Mouse (Mus musculus): ENCODE data around the gene Mrps12. TPM values are rescaled to one million over a fixed set of nuclear protein-coding genes. Genes with fewer than 3 reads are reported as not detected.

Mrps12 gene
- polyA plus RNA-seq, 1 experiment, result 45.9 TPM

DNA sequence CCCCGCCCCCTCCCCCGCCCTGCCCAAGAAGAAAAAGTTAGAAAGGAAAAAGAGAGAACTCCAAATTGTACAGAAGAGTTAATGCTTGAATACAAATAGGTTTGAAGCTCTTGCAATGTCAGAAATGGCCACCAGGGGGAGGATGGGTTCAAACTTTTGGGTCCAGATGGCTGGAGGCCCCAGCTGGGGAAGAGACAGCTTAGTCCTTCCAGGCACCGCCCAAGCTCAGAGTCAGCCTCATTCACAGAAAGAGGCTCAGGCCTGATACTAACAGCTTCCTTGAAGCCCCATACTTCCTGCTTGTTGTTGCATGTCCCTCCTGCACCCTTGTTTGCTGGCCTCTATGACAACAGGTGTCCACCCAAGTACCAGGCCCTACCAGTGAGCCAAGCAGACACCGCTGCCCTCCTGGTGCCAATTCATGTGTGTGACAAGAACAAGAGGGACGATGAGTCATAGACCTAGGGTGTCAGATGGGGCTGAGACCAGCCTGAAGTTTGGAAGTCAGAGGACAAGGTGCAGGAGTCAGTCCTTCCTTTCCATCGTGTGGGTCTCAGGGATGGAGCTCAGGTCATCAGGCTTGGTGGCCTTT, 38.5 kb upstream of the Mrps12 start:
- TF ChIP-seq CTCF (IDR thresholded peaks at IDR 0.05; ENCODE audit: insufficient read depth, low read length), result peak; percentile 73
- no peak for TF ChIP-seq POLR2A (IDR thresholded peaks at IDR 0.05; ENCODE audit: borderline replicate concordance, extremely low read depth, low read depth, low read length)
- H3K4me3 ChIP-seq (replicated peaks; ENCODE audit: extremely low read depth, low read depth, low read length), result no peak overlapping the region
- peaks cover 4% of the 10 kb centered on the region; the same call in 1 of the 2 replicates for H3K4me1 ChIP-seq (ENCODE audit: control insufficient read depth, insufficient read depth, low read length)
- WGBS, result 33% methylated on average over 6 of the region's 6 CpGs
- DNase-seq, result peak; percentile 81

DNA sequence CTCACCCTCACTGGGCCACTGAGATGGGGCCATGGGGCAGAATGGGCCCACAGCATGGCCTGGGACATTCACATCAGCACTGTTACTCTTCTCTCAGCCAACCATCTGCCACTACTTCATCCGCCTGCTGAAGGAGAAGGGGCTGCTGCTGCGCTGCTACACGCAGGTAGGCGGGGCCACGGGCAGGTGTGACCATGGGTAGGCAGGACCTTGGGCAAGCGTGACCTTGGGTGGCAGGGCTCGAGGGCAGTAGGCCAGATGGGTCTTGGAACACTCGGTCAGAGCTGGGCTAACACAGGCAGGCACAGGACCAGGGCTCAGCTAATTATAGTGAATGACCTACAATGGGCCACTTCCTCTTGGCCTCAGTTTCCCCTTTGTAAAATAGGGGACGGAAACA, 37.2 kb upstream of the Mrps12 start:
- TF ChIP-seq CTCF (IDR thresholded peaks at IDR 0.05; ENCODE audit: insufficient read depth, low read length), result no peak
- no peak for TF ChIP-seq POLR2A (IDR thresholded peaks at IDR 0.05; ENCODE audit: borderline replicate concordance, extremely low read depth, low read depth, low read length)
- Histone ChIP-seq H3K4me3 (replicated peaks; ENCODE audit: extremely low read depth, low read depth, low read length) (no peak overlapping the region), H3K4me1 (ENCODE audit: control insufficient read depth, insufficient read depth, low read length) (peaks cover 4% of the 10 kb centered on the region; the same call in 1 of the 2 replicates)
- 88% methylated on average over 9 of the region's 9 CpGs for WGBS
- no peak for DNase-seq

DNA sequence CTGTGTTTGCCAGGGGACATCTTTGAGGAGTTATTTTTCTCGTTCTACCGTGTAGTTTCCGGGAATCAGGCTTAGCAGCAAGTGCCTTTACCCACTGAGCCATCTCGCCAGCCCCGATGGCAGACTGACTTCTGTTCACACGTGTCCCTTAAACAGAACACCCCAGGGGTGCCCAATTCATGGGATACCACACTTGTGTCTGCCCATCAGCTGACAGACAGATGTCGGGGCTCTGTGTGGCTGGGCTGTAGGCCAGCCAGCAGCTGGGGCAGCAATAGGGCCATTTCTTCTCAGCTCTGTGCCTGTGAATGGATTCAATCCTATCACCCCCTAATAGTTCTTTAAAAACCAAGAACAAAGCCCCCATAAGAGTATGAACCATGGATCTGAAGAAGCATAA, 33.5 kb upstream of the Mrps12 start:
- 88% methylated on average over 7 of the region's 7 CpGs for WGBS

DNA sequence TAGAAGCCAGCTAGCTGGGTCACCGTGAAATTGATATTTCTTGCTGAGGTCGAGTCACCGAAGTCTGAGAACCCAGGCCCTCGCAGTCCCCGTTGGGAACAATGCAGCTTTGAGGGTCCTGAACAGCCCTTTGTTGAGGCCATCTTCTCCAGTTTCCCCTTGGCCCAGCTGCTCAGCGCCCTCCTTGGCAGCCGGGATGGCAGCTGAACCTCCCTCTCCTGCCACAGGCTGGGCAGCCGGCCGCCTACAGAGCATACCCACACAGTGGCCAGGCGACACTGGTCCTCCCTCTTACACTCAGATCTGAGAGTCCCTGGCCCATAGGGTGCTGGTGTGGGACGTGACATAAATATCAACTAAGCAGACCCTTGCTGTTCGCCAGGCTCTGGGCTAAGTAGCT, 32.5 kb upstream of the Mrps12 start:
- no peak for DNase-seq
- TF ChIP-seq CTCF (IDR thresholded peaks at IDR 0.05; ENCODE audit: insufficient read depth, low read length), result no peak
- TF ChIP-seq POLR2A (IDR thresholded peaks at IDR 0.05; ENCODE audit: borderline replicate concordance, extremely low read depth, low read depth, low read length), result no peak
- 77% methylated on average over 12 of the region's 12 CpGs for WGBS
- Histone ChIP-seq H3K4me1 (ENCODE audit: control insufficient read depth, insufficient read depth, low read length) (no peaks in the 10 kb centered on the region), H3K4me3 (replicated peaks; ENCODE audit: extremely low read depth, low read depth, low read length) (no peak overlapping the region)

More for the DNA sequence above, 33.5 kb upstream of the Mrps12 start:
- Histone ChIP-seq H3K4me3 (replicated peaks; ENCODE audit: extremely low read depth, low read depth, low read length) (no peak overlapping the region), H3K4me1 (ENCODE audit: control insufficient read depth, insufficient read depth, low read length) (peaks cover under 1% of the 10 kb centered on the region; the same call in 1 of the 2 replicates)
- TF ChIP-seq CTCF (IDR thresholded peaks at IDR 0.05; ENCODE audit: insufficient read depth, low read length) (no peak), POLR2A (IDR thresholded peaks at IDR 0.05; ENCODE audit: borderline replicate concordance, extremely low read depth, low read depth, low read length) (no peak)
- no peak for DNase-seq

DNA sequence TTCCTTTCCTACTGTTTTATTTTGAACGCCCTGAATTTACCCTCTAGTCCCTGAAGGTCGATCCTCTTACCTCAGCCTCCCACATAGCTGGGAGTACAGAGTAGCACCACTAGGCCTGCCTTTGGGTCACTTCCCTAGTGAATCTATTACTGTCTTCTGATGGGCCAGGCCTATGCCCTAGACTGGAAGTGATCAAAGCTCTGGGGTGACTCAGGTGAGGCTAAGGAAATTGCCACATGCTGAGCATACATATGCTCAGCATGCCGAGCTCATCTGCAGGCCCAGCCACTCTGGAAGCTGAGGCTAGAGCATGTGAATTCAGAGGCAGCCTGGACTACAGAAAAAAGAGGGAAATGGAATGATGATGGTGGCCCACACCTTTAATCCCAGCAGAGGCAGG, 31.5 kb upstream of the Mrps12 start:
- 65% methylated on average over 3 of the region's 3 CpGs for WGBS
- Histone ChIP-seq H3K4me1 (ENCODE audit: control insufficient read depth, insufficient read depth, low read length) (no peaks in the 10 kb centered on the region), H3K4me3 (replicated peaks; ENCODE audit: extremely low read depth, low read depth, low read length) (no peak overlapping the region)
- no peak for TF ChIP-seq POLR2A (IDR thresholded peaks at IDR 0.05; ENCODE audit: borderline replicate concordance, extremely low read depth, low read depth, low read length)
- TF ChIP-seq CTCF (IDR thresholded peaks at IDR 0.05; ENCODE audit: insufficient read depth, low read length), result no peak
- DNase-seq, result no peak

DNA sequence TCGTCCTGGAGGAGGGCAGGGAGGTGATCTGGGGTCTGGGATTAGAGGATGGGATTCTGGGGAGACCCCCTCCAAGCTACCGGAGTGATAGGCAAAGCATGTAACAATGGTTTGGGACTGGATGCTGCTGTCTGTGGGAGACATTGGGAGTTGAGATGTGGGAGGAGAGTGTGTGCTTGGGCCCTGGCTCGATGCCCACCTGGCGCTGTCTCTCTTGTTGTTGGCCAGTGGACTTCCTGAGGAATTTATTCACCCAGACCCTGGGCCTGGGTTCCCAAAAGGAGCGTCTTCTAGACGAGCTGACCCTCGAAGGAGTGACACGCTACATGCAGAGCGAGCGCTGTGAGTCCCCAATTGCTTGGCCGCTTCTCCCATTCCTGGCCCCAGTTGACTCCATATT, 30.2 kb upstream of the Mrps12 start:
- H3K4me3 ChIP-seq (replicated peaks; ENCODE audit: extremely low read depth, low read depth, low read length), result no peak overlapping the region
- WGBS, result 73% methylated on average over 11 of the region's 11 CpGs
- TF ChIP-seq POLR2A (IDR thresholded peaks at IDR 0.05; ENCODE audit: borderline replicate concordance, extremely low read depth, low read depth, low read length) (no peak), CTCF (IDR thresholded peaks at IDR 0.05; ENCODE audit: insufficient read depth, low read length) (no peak)
- no peak for DNase-seq
- H3K4me1 ChIP-seq (ENCODE audit: control insufficient read depth, insufficient read depth, low read length), result peaks cover 8% of the 10 kb centered on the region

DNA sequence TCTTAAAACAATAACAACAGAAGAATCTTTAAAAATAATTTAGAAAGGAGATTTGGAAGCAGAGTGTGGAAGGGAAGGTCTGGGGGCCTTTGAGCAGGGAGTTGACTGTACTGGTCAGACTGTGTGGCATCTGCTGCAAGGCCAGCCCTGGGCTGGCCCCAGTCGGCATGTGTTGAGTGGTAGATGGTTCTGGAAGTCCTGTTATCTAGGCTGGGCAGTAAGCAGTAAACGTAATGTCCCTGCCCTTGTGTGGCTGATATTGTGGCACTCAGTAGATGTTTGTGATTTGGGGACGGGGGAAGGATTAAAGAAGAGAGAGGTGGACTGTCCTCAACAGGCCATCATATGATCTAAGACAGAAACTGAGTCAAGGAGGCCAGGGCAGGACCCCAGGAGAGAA, 28.7 kb upstream of the Mrps12 start:
- TF ChIP-seq CTCF (IDR thresholded peaks at IDR 0.05; ENCODE audit: insufficient read depth, low read length) (no peak), POLR2A (IDR thresholded peaks at IDR 0.05; ENCODE audit: borderline replicate concordance, extremely low read depth, low read depth, low read length) (no peak)
- peaks cover 13% of the 10 kb centered on the region for H3K4me1 ChIP-seq (ENCODE audit: control insufficient read depth, insufficient read depth, low read length)
- DNase-seq, result no peak
- no peak overlapping the region for H3K4me3 ChIP-seq (replicated peaks; ENCODE audit: extremely low read depth, low read depth, low read length)
- WGBS, result 86% methylated on average over 3 of the region's 3 CpGs

DNA sequence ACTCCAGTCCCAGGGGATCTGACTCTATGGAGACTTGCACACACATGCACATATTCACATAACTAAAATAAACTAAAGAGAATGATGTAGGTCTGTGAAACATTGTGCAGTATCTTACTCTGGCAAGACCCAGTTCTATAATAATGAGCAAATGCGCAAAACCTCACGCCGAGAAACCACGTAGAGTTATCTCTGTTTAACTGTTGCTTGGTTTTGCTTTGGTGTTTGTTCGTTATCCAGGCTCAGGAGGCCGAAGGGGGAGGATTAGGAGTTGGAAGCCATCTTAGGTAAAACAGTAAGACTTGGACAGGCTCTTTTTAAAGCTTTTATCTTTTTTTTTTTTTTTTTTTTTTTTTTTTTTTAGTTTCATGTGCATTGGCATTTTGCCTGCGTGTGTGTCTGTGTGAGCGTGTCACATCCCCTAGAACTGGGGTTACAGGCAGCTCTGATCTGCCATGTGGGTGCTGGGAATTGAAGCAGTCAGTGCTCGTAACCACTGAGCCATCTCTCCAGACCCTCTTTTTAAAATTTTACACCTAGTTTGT, 27.9 kb upstream of the Mrps12 start:
- WGBS, result 94% methylated on average over 9 of the region's 9 CpGs
- no peak for DNase-seq
- TF ChIP-seq POLR2A (IDR thresholded peaks at IDR 0.05; ENCODE audit: borderline replicate concordance, extremely low read depth, low read depth, low read length) (no peak), CTCF (IDR thresholded peaks at IDR 0.05; ENCODE audit: insufficient read depth, low read length) (no peak)
- peaks cover 17% of the 10 kb centered on the region for H3K4me1 ChIP-seq (ENCODE audit: control insufficient read depth, insufficient read depth, low read length)
- no peak overlapping the region for H3K4me3 ChIP-seq (replicated peaks; ENCODE audit: extremely low read depth, low read depth, low read length)

DNA sequence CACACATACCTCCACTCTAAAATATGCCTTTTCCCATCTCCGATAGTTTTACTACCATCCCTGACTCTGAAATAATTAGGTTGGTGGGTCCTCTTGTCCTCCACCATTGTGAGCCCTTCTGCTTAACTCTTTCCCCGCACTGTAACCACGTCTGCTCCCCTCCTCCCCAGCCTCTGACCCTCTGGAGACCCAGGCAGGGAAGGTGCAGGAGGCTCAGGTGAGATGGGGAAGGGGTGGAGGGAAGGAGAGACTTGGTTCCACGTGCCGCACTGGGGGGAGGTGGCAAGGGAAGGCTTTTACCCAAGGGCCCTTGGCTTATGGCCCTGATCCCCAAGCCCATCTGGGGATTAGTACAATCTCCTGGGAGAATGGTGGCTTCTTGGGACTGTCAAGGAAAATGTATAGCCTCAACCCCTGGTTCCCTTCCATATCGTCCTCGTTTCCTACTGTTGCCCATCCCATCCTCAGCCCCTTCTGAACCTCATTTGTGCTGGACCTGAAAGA, 25.9 kb upstream of the Mrps12 start, which contains the start of gene Nfkbib:
Nfkbib (minus strand) TSS at position 51 of the 504 bp plus-strand sequence.
- peak within 1 kb of the TSS; percentile 96 for H3K4me3 ChIP-seq (replicated peaks; ENCODE audit: extremely low read depth, low read depth, low read length)
- peaks cover 17% of the 10 kb centered on the region for H3K4me1 ChIP-seq (ENCODE audit: control insufficient read depth, insufficient read depth, low read length)
- 63% methylated on average over 7 of the region's 7 CpGs for WGBS
- TF ChIP-seq CTCF (IDR thresholded peaks at IDR 0.05; ENCODE audit: insufficient read depth, low read length) (no peak), POLR2A (IDR thresholded peaks at IDR 0.05; ENCODE audit: borderline replicate concordance, extremely low read depth, low read depth, low read length) (no peak)
- DNase-seq, result no peak

DNA sequence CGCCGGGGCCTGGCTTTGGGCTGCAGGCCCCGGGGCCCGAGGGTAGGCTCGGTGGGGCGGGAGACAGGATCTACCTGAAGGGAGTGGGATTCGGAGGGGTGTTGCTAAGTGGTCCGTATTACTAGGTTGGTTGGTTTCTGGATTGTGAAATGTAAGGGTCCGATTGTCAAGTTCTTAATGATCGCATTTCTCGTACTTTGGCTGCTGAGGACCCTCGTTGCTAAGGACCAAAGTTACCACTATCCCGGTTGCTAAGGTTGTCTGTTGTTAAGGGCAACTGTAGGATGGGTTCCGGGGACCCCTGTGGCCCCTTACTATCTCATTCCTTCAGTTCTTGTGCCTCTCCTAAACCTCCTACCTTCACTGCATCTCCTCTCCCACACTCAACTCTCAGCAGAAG, 25.3 kb upstream of the Mrps12 start:
- Histone ChIP-seq H3K4me1 (ENCODE audit: control insufficient read depth, insufficient read depth, low read length) (peaks cover 17% of the 10 kb centered on the region), H3K4me3 (replicated peaks; ENCODE audit: extremely low read depth, low read depth, low read length) (peak overlapping the region; percentile 67)
- no peak for TF ChIP-seq POLR2A (IDR thresholded peaks at IDR 0.05; ENCODE audit: borderline replicate concordance, extremely low read depth, low read depth, low read length)
- TF ChIP-seq CTCF (IDR thresholded peaks at IDR 0.05; ENCODE audit: insufficient read depth, low read length), result no peak
- 2% methylated on average over 14 of the region's 14 CpGs for WGBS
- DNase-seq, result no peak
